Mouse (Mus musculus) brain, embryonic 14.5 days (tissue): ENCODE results near the gene Tnfrsf13c. TPM values are rescaled to one million over a fixed set of nuclear protein-coding genes. Genes with fewer than 3 reads are reported as not detected.
"Not testable (repeated sequence)": the region's sequence is repeated elsewhere in the genome, so short reads cannot be mapped to it uniquely, and the experiment has no call there.

ENCODE experiments used
- DNase-seq: peaks from one replicate; pipeline ENCODE4 v3.0.0-alpha.2; 2011; ENCODE audit warnings: low read depth
- CTCF ChIP-seq: fragments of 200-500 bp; IDR thresholded peaks from 2 replicates; pipeline ENCODE4 v1.5.1; 2012; ENCODE audit warnings: inconsistent platforms, mild to moderate bottlenecking, moderate library complexity, borderline replicate concordance; ENCODE audit not compliant: insufficient read depth, insufficient read length; ENCODE audit errors: extremely low read depth
- POLR2A ChIP-seq: fragments of 200-500 bp; IDR thresholded peaks from 2 replicates; pipeline ENCODE4 v1.6.1; 2012; ENCODE audit warnings: mild to moderate bottlenecking, inconsistent platforms, borderline replicate concordance; ENCODE audit not compliant: poor library complexity, insufficient read depth, insufficient read length, severe bottlenecking; ENCODE audit errors: extremely low read depth
- polyA plus RNA-seq: library from polyadenylated mRNA; depleted of rRNA; stranded (reverse); fragments of >200 nt; gene quantifications from 2 replicates; pipeline ENCODE4 v1.2.3, GENCODE M21; 2012; rRNA removed

Tnfrsf13c gene
- polyA plus RNA-seq, result 0.26 and 0.30 TPM in 2 replicates

DNA sequence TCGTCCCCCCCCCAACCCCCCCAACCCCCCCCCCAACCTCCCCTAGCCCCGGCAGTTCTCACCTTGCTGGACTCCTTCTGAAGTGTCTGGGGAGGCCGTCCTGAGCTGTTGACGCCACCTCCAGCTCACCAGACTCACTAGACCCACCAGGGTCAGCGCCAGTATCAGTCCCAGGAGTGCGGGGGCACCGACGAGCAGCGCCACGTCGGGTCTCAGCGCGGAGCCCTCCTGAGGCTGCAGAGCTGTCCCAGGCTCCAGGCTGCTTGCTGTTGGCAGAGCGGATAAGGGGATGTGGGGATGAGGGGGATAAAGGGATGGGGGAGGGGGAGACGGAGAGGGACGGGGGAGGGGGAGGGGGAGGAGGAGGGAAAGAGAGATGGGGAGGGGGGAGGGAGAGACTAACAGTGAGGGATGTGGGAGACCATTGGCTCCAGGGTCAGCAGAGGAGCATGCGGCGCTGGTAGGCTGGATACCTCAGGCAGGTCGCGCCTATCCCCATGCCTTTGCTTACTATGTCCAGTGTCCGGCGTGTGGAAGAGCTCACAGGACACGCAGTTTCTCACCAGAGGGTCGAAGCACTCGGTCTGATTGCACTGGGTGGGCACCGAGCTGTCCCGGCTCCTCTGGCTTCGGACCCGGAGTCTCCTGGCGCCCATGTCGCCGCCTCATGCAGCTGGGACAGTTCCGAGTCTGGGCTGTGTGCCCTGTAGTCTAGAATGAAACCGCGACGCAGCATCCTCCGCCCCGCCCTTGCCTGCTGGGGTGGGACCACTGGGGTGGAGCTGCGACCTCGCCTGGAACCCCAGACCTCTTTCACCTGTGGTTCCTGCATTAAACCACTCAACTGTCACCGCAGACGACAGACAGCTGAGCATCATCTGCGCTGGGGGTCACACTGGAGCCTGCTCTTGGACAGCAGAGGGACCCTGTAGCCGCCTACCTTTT lies at the start of gene Tnfrsf13c:
Tnfrsf13c (minus strand) TSS at position 713 of the 945 bp plus-strand sequence.
- peak; percentile 61 for DNase-seq
- TF ChIP-seq CTCF (no peak), POLR2A (no peak)

DNA sequence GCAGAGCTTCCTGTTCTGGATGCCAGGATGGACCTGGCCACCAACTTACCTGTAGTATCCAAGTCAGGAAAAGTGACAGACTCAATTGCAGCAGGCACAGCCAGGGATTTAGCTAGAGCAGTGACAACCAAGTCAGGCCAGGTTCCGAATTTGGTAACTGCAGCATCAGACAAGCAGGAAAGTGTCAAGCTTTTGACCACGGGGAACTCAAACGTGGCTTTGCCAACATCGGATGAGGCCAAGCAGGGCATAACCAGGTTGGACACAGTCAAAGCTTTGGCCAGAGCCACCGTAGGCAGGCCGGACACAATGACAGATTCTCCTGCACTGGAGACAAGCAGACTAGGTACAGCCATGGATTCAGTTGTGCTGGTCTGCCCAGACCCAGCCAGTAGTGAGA lies 48.1 kb upstream of the Tnfrsf13c start:
- TF ChIP-seq POLR2A (no peak), CTCF (no peak)
- no peak for DNase-seq

DNA sequence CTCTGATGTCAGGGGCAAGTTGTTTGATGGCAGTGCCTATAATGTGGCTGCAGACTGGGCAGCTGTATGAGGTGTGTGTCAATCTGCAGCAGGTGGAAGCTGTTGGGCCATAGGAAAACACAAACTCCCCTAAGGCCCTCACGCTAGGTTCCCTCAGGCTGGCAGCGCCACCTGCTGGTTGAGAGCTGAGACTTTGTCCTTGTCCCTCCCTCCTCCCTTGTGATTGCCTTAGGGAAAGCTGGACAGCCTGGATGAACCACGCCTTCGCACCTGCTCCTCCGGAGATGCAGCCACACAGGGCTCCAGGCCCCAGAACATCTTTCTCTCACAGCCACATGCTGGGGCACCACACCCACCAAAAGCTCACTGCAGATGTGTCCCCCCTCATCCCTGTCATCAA lies 47.0 kb upstream of the Tnfrsf13c start:
- TF ChIP-seq POLR2A (no peak), CTCF (peak; percentile 98)
- peak; percentile 91 for DNase-seq

DNA sequence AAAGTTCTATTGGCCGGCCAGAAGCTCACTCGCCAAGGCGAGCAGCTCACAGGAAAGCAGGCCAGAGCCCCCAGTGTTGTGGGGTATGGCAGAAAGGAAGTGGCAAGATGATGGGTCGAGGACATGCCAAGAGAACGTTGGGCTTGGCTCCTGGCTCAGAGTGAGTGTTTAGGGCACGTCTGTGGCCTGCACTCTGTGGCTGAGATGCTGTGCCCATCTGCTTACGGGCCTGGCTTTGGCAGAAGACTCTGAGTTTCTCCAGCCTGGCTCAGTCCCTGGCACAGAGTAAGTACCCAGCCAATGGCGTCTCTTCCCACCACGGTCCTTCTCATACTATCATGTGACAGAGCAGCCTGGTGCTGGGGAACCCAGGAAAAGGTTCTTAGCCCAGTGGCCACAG lies 44.6 kb upstream of the Tnfrsf13c start:
- peak; percentile 34 for DNase-seq
- no peak for TF ChIP-seq POLR2A
- TF ChIP-seq CTCF, result no peak

GRCm38 (mm10) chr15:82268185-82268584 lies 44.0 kb upstream of the Tnfrsf13c start:
- TF ChIP-seq CTCF (no peak), POLR2A (no peak)
- DNase-seq, result peak; percentile 85

DNA sequence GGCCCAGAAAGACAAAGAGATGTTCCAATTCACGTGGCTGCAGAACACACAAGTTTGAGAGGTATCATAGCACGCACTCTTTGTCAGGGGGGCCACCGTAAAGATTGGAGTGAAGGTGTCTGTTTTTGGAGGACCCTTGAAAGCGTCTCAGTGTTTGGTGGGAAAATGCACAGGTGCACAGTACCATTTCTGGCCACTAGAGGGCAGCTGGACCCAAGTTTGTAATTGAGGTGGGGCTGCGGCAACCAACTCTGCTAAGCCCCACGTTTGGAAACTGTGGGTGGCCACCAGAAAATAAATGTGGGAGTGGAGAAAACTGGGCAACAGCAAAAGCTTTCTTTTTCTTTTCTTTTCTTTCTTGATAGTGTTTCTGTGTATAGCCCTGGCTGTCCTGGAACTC lies 42.2 kb upstream of the Tnfrsf13c start:
- DNase-seq, result peak; percentile 73
- TF ChIP-seq CTCF, result peak; percentile 94
- no peak for TF ChIP-seq POLR2A

- DNase-seq, result peak; percentile 69
- TF ChIP-seq CTCF (peak; percentile 94), POLR2A (no peak)
These were observed 35.3 kb upstream of the Tnfrsf13c start for GRCm38 (mm10) chr15:82259510-82259909.

DNA sequence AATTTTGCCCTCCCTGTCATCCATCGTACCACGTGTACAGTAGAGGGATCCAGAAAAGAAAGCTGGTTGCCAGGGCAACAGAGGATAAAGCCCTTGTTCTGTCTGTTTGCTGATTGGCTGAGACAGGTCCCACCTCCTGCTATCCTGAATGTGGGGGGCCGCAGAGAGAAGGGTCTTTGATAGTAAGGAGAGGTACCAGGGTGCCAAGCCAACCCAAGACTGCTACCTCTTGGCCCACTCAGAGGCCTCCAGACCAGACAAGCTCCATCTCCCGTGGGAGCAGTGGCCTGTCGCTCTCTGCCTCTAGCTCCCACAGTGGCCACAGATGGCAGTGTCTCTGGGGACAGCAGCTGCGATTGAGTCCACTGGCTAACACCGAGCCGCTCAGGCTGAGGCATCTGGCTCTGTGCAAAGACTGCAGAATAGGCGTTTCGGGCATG lies 31.8 kb upstream of the Tnfrsf13c start:
- peak; percentile 97 for DNase-seq
- TF ChIP-seq POLR2A (peak; percentile 11; the same call in 1 of the 2 replicates), CTCF (peak; percentile 28; the same call in 1 of the 2 replicates)

GRCm38 (mm10) chr15:82255248-82255647 lies 31.1 kb upstream of the Tnfrsf13c start:
- TF ChIP-seq POLR2A, result no peak
- peak; percentile 53; the same call in 1 of the 2 replicates for TF ChIP-seq CTCF
- peak; percentile 48 for DNase-seq

- DNase-seq, result no peak
- TF ChIP-seq CTCF (no peak), POLR2A (no peak)
These were observed 27.9 kb upstream of the Tnfrsf13c start, which contains the start of gene 1500009C09Rik for GRCm38 (mm10) chr15:82252097-82252496. 1500009C09Rik (plus strand) TSS chr15:82252397.

- no peak for TF ChIP-seq POLR2A
- no peak; the same call in 1 of the 2 replicates for TF ChIP-seq CTCF
- DNase-seq, result no peak
These were observed 27.4 kb upstream of the Tnfrsf13c start for GRCm38 (mm10) chr15:82251579-82251978.

- no peak for DNase-seq
- TF ChIP-seq POLR2A (no peak), CTCF (no peak)
These were observed 23.1 kb upstream of the Tnfrsf13c start for GRCm38 (mm10) chr15:82247131-82247776.

- not testable (repeated sequence) for DNase-seq
These were observed 20.6 kb upstream of the Tnfrsf13c start for GRCm38 (mm10) chr15:82244805-82245161.

DNA sequence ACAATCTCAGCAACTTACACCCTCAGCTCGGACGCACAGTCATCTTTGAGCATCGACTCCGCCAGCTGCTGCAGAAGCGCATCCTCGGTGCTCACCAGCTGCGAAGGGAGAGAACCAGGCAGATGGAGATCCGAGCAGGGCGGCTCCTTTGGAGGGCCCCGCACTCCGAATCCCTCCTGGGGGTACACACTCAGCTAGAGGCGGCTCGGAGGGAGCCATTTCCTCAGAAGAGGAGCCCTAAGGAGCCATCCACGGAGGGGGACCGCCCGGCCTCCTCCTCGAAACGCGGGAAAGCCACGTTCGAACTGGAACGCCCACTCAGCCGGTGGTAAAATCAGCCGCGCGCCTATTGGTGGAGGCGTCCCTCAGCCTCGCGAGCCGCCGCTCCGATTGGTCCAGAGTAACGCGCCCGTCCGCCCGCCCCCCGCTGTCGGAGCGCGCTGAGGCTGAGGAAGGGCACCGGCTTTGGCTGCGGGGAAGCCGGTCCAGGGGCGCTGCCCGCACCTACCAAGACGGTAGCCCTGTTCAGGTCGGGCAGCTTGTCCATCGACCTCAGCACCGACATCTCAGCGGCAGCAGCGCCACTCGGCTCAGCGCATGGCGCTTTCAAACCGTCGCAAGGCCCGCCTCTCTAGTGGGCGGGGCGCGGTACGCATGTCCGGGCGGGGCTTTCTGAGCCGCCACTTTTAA lies 20.1 kb upstream of the Tnfrsf13c start, which contains the start of gene Cenpm:
Cenpm (minus strand) TSS at position 634 of the 690 bp plus-strand sequence.
- no peak for TF ChIP-seq CTCF
- no peak for TF ChIP-seq POLR2A
- peak; percentile 95 for DNase-seq
